Mouse (Mus musculus): ENCODE measurements around the gene Ubac2.
"Not testable (repeated sequence)": the region's sequence is repeated elsewhere in the genome, so short reads cannot be mapped to it uniquely, and the experiment has no call there.

Ubac2 gene

GRCm38 (mm10) chr14:121878176-121878858, at the start of gene Ubac2:
TSS of gene Ubac2 (plus strand) at chr14:121878620.
- peak; percentile 98 for DNase-seq (ENCODE audit: inconsistent ontology term)

GRCm38 (mm10) chr14:121829816-121830442, 48.5 kb upstream of the Ubac2 start:
- DNase-seq (ENCODE audit: inconsistent ontology term): no peak

DNA sequence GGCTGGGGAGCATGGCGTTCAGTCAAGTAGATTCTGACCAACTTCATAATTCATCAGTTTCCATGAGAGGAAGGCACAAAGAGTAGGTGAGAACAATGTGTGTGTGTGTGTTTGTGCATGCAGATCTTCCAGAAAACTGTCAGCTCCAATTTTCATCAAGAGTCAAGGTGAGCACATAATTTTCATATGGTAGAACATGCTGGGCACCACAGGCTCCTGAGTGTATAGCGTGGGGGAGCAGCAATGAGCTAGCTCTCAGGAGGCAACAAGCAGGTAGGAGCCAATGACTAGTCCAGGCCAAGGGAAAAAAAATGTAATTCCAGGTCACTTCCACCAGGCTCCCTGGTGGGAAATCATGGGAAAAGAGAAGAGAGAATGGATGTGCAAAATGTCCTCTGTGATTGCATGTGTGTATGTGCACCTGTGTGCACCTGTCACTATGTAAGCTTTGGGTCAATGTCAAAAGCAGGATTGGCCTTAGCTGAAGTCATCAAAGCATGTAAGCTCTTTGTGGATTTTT, 45.4 kb upstream of the Ubac2 start:
- DNase-seq (ENCODE audit: inconsistent ontology term): no peak

DNA sequence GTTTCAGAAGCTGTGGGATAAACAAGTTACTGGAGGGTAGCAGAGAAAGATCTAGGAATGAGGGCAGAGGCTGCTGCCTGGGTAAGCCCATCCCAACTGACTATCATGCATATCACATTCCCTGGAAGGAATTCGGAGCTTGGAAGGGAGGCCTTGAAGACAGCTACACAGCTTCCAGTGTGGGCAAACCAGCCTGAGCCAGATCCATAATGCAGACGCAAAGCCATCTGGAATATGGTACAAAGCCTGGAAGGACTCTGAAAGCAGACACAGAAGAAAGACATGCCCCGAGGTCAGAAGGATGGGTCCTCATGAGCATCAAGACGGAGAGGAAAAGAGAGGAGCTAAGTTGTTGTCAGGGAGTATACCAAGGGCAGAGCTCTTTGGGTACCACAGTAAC, 40.3 kb upstream of the Ubac2 start:
- DNase-seq (ENCODE audit: inconsistent ontology term): no peak

- DNase-seq (ENCODE audit: inconsistent ontology term): no peak
Measured at GRCm38 (mm10) chr14:121840217-121840616, 38.2 kb upstream of the Ubac2 start.

GRCm38 (mm10) chr14:121844486-121844885, 33.9 kb upstream of the Ubac2 start:
- DNase-seq (ENCODE audit: inconsistent ontology term): no peak

GRCm38 (mm10) chr14:121851231-121851630, 27.2 kb upstream of the Ubac2 start:
- no peak for DNase-seq (ENCODE audit: inconsistent ontology term)

DNA sequence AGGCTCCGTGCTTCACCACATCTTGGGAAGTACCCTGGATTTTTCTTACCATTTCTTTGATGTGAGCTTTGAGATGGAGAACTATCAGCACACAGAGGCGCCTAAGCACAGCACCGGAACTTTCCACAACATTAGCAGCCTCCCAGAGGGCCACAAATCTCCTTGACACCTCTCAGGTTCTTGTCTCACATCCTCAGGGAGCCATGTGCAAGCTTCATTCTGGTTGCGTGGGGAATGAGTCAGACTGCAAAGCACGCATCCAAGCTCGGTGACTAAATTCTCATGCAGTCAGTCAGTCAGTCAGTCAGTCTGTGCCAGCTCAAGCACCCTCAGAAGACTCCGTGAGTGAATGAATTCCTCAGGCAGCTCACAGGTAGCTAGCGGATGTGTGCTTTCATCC, 25.9 kb upstream of the Ubac2 start:
- no peak for DNase-seq (ENCODE audit: inconsistent ontology term)

GRCm38 (mm10) chr14:121865162-121865561, 13.3 kb upstream of the Ubac2 start:
- DNase-seq (ENCODE audit: inconsistent ontology term): peak; percentile 42

GRCm38 (mm10) chr14:121866574-121866973, 11.8 kb upstream of the Ubac2 start:
- no peak for DNase-seq (ENCODE audit: inconsistent ontology term)

DNA sequence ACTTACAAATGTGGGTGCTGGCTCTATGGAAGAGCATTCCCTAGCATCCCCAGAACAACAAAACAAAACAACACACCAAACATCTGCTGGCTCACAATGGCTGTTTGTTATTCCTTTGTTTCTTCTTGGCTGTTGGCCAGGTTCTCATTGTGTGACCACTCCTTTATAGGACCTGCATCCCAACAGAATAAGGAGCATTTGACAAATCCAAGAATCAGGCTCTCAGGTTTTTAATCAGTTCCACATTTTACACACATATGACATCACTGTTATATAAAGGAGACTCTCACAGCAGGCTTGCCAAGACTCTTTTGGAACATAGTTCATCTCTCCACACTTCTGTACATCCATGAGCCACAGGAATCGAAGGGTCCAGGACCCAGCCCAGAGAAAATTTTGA, 9.3 kb upstream of the Ubac2 start:
- DNase-seq (ENCODE audit: inconsistent ontology term): peak; percentile 14

GRCm38 (mm10) chr14:121872760-121873159, 5.7 kb upstream of the Ubac2 start:
- DNase-seq (ENCODE audit: inconsistent ontology term): no peak

GRCm38 (mm10) chr14:121873172-121873571, 5.2 kb upstream of the Ubac2 start:
- no peak for DNase-seq (ENCODE audit: inconsistent ontology term)

DNA sequence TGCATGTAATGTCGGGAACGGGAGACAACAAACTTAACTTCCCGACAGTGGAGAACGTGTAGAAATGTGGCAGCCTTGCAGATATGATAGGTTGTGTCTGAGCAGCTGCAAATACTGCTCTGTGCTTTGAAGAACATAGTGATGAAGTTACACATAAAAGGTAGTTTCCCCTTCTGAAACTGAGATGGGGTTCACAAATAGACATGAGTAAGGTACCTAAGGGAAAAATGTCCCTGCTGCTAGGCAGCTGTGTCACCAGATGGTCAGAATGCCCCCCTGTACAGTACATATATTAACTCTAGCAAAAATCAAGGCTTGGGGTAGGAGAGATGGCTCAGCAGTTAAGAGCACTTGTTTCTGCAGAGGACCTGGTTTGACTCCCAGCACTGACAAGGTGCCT, 4.8 kb upstream of the Ubac2 start:
- DNase-seq (ENCODE audit: inconsistent ontology term): no peak

DNA sequence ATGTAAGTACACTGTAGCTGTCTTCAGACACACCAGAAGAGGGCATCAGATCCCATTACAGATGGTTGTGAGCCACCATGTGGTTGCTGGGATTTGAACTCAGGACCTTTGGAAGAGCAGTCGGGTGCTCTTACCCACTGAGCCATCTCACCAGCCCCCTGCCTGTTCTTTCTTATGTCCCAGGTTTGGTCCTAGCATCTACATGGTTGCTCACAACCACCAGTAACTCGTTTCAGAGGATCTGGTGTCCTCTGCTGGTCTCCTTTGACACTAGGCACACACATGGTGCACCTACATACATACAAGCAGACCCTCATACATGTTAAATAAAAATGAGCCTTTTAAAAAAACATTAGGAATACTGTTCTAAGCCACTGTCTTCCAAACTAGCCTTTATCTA, 2.2 kb upstream of the Ubac2 start:
- not testable (repeated sequence) for DNase-seq (ENCODE audit: inconsistent ontology term)

- DNase-seq (ENCODE audit: inconsistent ontology term): no peak
Measured at GRCm38 (mm10) chr14:121876860-121877259, 1.6 kb upstream of the Ubac2 start.

DNA sequence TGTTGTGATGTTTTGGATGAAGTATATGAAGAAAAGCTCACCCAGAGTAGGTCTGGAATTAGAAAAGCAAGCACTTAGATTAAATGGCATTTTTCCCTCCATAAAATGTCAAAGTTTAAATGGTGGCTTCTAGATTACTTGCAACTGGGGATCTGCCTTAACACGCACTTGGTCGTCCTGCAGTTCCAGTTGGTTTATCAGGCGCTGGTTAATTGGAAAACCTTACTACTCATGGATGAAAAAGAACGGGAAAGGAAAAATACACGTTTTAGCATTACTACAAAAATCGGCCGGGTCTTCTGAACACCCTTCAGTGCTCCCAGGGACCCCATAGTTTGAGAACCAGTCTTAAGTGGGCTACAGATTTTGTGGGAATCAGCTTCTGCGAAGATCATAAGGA, 780 bp upstream of the Ubac2 start:
- DNase-seq (ENCODE audit: inconsistent ontology term): no peak

- DNase-seq (ENCODE audit: inconsistent ontology term): no peak
Measured at GRCm38 (mm10) chr14:121878859-121879206, 413 bp downstream of the Ubac2 start.

- DNase-seq (ENCODE audit: inconsistent ontology term): peak; percentile 8
Measured at GRCm38 (mm10) chr14:121879266-121879840, 933 bp downstream of the Ubac2 start.

DNA sequence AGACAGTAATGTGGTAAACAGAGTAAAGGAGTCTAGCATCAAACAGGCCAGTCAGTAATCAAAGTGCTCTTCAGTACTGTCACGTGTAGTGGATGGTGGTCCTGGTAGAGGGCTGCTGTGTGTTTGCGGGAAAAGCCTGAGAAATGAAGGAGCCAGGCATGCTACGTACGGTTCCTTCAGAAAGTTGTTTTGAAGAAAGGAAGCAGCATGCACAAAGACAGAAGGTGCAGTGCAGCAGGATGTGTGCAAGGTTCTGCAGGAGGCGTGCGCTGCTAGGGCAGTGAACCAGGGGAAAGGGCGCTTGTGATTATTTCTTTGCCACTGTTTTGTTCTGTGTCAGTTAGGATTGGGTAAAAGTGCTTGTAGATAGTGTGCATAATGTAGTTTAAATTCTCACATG, 2.8 kb downstream of the Ubac2 start:
- no peak for DNase-seq (ENCODE audit: inconsistent ontology term)

DNA sequence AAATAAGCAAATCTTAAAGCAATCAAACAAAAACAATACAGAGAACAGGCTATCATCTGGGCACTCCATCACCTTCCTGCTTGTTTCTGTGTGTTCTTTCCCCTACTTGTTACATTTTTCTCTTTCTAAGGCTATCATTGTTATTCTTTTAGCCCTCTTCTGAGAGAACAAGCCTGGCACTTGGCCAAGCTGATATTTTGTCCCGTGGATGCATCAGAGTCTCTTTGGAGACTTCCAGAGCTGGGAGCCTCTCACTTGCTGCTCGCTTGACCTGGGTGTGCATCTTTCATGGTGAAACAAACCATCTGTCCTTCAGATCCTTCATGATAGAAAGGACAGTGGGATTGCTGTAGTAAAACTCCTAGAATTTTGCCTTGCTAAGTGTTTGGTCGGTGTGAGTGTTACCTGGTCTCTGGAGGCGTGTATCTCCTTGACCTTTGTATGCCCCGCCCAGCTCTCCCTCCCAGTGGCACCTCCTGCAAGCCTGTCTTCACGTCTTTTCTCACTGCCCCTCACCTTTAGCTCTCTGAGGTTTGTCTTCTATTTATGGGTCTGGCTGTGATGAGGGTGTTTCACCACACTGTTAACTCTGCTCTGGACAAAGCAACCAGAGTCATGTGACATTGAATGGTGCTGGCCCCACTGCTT, 5.9 kb downstream of the Ubac2 start:
- DNase-seq (ENCODE audit: inconsistent ontology term): no peak

DNA sequence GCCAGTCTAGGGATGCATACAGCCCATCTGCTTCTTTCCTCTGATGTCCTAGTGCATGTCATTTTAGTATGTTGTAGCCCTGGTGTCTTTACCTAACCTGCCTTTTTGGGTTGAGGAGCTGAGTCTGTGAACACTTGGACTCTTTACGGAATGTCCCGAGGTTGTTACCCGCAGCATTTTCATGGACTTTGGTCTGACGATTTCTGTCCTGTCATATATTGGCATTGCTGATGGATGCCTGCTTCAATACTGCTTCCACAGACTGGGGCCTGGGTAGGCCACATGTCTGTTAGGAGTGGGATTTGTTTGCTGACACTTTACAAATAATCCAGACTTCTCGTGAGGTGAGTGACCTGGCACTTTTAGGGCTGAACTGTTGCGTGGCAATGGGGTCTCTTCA, 15.3 kb downstream of the Ubac2 start:
- DNase-seq (ENCODE audit: inconsistent ontology term): no peak

All from Muller cell, postnatal 12 days (primary cell).